Mouse (Mus musculus) embryonic facial prominence, embryonic 13.5 days (tissue): Measurements from ENCODE around the gene Lclat1. TPM values are rescaled to one million over a fixed set of nuclear protein-coding genes. Genes with fewer than 3 reads are reported as not detected.

Source experiments
- ATAC-seq: fragments of 200-750 bp; cut with Nextera tagmentation; 2 replicates; pipeline ENCODE4 v1.8.0; 2017; ENCODE audit warnings: low read depth; ENCODE audit not compliant: insufficient number of reproducible peaks, insufficient read depth, low FRiP score, low TSS enrichment
- H3K27ac ChIP-seq: fragments of 300-500 bp; sonication (generic); 2 replicates; pipeline ENCODE4 v1.5.1; 2015; ENCODE audit warnings: moderate library complexity, mild to moderate bottlenecking, inconsistent platforms
- H3K27me3 ChIP-seq: fragments of 300-500 bp; sonication (generic); 2 replicates; pipeline ENCODE4 v1.6.1; 2015; ENCODE audit warnings: mild to moderate bottlenecking, inconsistent platforms
- H3K36me3 ChIP-seq: fragments of 300-500 bp; sonication (generic); 2 replicates; pipeline ENCODE4 v1.6.1; 2015; ENCODE audit warnings: mild to moderate bottlenecking, inconsistent platforms
- H3K4me1 ChIP-seq: fragments of 300-500 bp; sonication (generic); 2 replicates; pipeline ENCODE4 v1.6.1; 2015; ENCODE audit warnings: inconsistent platforms
- H3K4me2 ChIP-seq: fragments of 300-500 bp; sonication (generic); 2 replicates; pipeline ENCODE4 v1.6.1; 2015; ENCODE audit warnings: moderate library complexity, mild to moderate bottlenecking, inconsistent platforms
- H3K4me3 ChIP-seq: fragments of 300-500 bp; sonication (generic); 2 replicates; pipeline ENCODE4 v1.5.1; 2015; ENCODE audit warnings: mild to moderate bottlenecking, inconsistent platforms
- H3K9ac ChIP-seq: fragments of 300-500 bp; sonication (generic); 2 replicates; pipeline ENCODE4 v1.6.1; 2015; ENCODE audit warnings: mild to moderate bottlenecking, inconsistent platforms
- H3K9me3 ChIP-seq: fragments of 300-500 bp; sonication (generic); 2 replicates; pipeline ENCODE4 v1.6.1; 2016; ENCODE audit warnings: inconsistent platforms
- WGBS: fragments of 180-500 bp; shearing (Covaris S2); methylation state at CpG from one replicate; pipeline ENCODE4 v1.1.7; 2015; ENCODE audit warnings: mixed read lengths; 5-methylcytosine and 5-hydroxymethylcytosine counted together
- polyA plus RNA-seq: library from polyadenylated mRNA; unstranded; fragments of >200 nt; fragmentation: Nextera tagmentation; extraction: Ambion mirVana; gene quantifications from 2 replicates; pipeline ENCODE4 v1.2.1, GENCODE M21; 2015

The Lclat1 gene
- polyA plus RNA-seq, 1 experiment from 2014 or later: 10.6 TPM

DNA sequence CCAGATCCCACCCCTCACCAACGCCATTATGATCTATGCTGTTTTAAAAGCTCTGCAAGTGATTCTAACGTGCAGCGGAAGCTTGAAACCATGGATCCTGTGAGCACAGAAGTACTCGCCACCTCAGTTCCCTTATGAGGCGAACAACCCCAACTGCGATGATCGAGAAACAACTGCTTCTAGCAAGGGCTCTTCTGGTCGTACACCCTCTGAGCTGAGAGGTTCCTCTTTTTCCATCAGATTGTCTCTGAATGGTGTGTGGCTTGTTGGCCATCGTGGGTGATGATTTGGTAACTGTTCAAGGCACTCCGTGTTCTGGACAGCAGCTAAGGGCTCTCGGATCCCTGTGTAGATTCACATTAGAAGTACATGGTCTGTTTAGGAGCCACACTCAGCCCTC lies 12.7 kb upstream of the Lclat1 start:
- 80% methylated on average over 11 of the region's 11 CpGs for WGBS

DNA sequence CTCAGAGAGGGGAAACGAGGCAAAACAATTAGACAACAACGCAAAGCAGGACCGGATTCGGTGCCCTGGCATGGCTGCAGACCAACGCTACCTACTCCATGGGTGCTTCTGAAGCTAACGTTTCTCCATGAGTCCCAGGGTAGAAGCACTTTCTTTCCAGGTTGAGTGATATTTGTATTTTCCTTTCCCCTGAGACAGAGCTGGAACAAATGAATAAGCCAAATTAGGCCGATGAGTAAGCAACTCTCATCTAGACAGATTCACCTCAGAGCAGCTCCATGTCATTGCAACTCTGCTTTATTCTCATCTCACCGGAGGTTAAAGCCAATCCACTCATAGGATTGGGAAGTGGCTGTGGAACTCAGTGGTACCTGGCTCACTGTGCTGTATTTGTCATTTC lies 12.2 kb upstream of the Lclat1 start:
- no peaks in the 10 kb centered on the region for H3K36me3 ChIP-seq
- no peaks in the 10 kb centered on the region for H3K27me3 ChIP-seq
- no peaks in the 10 kb centered on the region for H3K9me3 ChIP-seq
- no peak overlapping the region for H3K9ac ChIP-seq
- WGBS: 62% methylated on average over 8 of the region's 8 CpGs
- no peak overlapping the region for H3K27ac ChIP-seq
- H3K4me3 ChIP-seq: no peak overlapping the region
- H3K4me2 ChIP-seq: no peak overlapping the region
- H3K4me1 ChIP-seq: peaks cover 11% of the 10 kb centered on the region
- no peak for ATAC-seq

More for the DNA sequence above, 12.7 kb upstream of the Lclat1 start:
- H3K27me3 ChIP-seq: no peaks in the 10 kb centered on the region
- no peak overlapping the region for H3K4me2 ChIP-seq
- H3K9me3 ChIP-seq: no peaks in the 10 kb centered on the region
- no peaks in the 10 kb centered on the region for H3K36me3 ChIP-seq
- H3K4me3 ChIP-seq: no peak overlapping the region
- no peak overlapping the region for H3K27ac ChIP-seq
- H3K9ac ChIP-seq: no peak overlapping the region
- no peak for ATAC-seq
- H3K4me1 ChIP-seq: peaks cover 11% of the 10 kb centered on the region

DNA sequence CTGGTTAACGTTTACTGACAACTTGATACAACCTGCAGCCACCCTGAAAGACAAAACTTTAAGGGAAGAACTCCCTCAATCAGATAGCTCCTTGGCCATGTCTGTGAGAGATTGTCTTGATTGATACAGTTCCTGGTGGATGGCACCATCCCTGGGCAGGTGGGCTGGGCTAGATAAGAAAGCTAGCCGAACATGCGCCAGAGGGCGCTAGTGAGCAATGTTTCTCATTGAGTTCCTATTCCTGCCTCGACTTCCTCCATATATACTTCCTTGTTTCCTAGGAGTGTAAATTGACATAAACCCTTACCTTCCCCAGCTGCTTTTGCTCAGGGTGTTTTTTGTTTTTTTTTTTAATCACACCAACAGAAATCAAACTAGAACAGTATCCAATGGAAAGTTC lies 11.3 kb upstream of the Lclat1 start:
- H3K4me1 ChIP-seq: peaks cover 11% of the 10 kb centered on the region
- H3K36me3 ChIP-seq: no peaks in the 10 kb centered on the region
- H3K27ac ChIP-seq: no peak overlapping the region
- H3K9me3 ChIP-seq: no peaks in the 10 kb centered on the region
- H3K4me3 ChIP-seq: no peak overlapping the region
- H3K9ac ChIP-seq: no peak overlapping the region
- no peaks in the 10 kb centered on the region for H3K27me3 ChIP-seq
- no peak overlapping the region for H3K4me2 ChIP-seq
- 41% methylated on average over 5 of the region's 5 CpGs for WGBS
- ATAC-seq: no peak

DNA sequence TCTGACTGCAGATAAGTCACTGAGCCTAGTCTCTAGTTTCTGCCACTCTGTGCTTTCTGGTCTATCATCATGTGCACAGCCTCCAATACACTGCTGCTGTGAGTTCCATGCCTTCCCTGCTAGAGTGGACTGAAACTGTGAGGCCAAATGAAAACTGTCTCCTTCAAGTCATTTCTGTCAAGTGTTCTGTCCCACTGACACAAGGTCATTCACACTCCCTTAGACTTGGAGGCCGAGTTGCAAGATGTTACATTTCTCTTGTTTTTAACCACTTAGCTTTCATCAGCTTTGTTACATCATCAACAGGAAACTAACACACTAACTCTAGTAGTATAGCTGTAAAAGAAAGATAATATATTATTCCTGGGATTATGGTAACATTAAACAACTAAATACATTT lies 9.1 kb upstream of the Lclat1 start:
- H3K27ac ChIP-seq: no peak overlapping the region
- H3K9me3 ChIP-seq: no peaks in the 10 kb centered on the region
- peaks cover 11% of the 10 kb centered on the region for H3K4me1 ChIP-seq
- no peaks in the 10 kb centered on the region for H3K36me3 ChIP-seq
- H3K4me3 ChIP-seq: no peak overlapping the region
- 75% methylated on average over 1 of the region's 1 CpGs for WGBS
- no peak overlapping the region for H3K4me2 ChIP-seq
- no peak for ATAC-seq
- H3K9ac ChIP-seq: no peak overlapping the region
- no peaks in the 10 kb centered on the region for H3K27me3 ChIP-seq

DNA sequence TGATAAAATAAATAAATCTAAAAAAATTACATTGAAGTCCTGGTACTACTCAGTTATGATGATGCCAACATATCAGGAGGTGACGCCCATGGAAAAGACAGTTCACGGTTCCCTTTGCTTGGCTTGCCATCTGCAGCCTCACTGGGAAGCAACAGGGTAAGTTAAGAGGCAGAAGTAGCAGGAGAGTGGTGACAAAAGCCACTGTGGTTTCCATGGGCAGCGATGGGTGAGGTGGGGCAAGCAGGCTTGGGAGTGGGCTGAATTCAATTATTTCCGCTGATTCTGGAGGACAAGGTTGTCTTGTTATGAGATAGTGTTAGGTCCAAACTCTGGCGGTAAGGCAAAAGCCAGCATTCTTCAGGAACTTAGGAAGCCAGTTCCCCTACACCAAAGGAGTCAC lies 7.4 kb upstream of the Lclat1 start:
- 91% methylated on average over 5 of the region's 5 CpGs for WGBS
- no peak overlapping the region for H3K27ac ChIP-seq
- no peak for ATAC-seq
- no peak overlapping the region for H3K9ac ChIP-seq
- no peak overlapping the region for H3K4me2 ChIP-seq
- H3K36me3 ChIP-seq: no peaks in the 10 kb centered on the region
- H3K27me3 ChIP-seq: no peaks in the 10 kb centered on the region
- H3K9me3 ChIP-seq: no peaks in the 10 kb centered on the region
- peaks cover 4% of the 10 kb centered on the region for H3K4me1 ChIP-seq
- H3K4me3 ChIP-seq: no peak overlapping the region

DNA sequence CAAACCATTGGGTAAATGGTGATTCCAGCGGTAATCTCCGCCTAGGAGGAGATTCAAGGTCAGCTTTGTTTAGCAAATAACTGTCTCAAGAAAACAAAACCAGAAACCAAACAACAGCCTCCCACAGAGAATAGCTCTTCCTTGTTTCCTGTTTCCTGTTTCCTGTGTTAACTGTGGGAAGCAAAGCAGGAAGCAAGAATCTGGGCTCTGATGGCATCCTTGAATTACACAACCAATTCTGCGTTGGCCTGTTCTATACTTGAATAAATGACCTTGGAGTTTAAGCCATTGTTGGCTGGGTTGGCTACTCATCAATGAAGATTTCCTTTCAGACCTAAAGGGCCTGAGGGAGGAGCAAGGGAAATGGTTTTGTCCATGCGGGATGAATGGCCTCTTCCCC lies 5.2 kb upstream of the Lclat1 start:
- Histone ChIP-seq H3K9me3 (no peaks in the 10 kb centered on the region), H3K4me1 (no peaks in the 10 kb centered on the region), H3K4me2 (no peak overlapping the region), H3K9ac (no peak overlapping the region), H3K27me3 (no peaks in the 10 kb centered on the region), H3K27ac (no peak overlapping the region), H3K4me3 (no peak overlapping the region), H3K36me3 (no peaks in the 10 kb centered on the region)
- ATAC-seq: no peak
- WGBS: 79% methylated on average over 4 of the region's 4 CpGs

DNA sequence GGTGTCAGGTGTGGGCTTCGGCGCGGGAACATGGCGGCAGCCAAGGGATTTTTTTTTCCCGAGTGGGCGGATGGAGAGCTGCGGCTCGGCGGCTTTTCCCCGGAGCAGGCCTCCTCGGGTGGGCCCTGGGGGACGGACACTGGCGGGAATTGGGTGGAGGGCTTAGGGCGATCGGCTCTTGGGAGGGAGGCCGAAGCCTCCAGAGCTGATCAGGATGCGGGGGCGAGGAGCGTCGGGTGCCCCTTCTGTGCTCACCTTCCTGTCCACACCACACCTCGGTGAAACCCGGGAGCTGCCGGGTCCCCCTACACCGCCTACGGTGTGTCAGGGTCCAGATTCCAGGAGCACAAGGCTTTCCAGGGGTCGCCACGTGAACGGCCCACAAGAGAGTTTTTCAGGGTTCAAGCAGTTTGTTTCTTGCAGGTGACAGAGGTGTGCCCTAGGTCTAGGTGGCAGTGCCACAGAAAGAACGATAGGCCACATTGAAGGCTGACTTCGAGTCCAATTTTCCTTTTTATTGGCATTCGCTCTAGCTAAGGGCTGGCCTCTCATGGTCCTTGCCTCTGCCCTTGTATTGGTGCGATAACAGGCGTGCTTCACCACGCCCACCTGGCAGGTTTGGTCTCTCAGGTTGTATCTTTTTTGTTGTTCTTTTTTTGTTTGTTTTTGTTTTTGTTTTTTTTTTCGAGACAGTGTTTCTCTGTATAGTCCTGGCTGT lies 544 bp downstream of the Lclat1 start:
- H3K4me3 ChIP-seq: peak overlapping the region; percentile 71
- 5% methylated on average over 35 of the region's 35 CpGs for WGBS
- peaks cover 14% of the 10 kb centered on the region for H3K4me1 ChIP-seq
- peak overlapping the region; percentile 92 for H3K9ac ChIP-seq
- peak; percentile 66 for ATAC-seq
- no peaks in the 10 kb centered on the region for H3K27me3 ChIP-seq
- H3K9me3 ChIP-seq: no peaks in the 10 kb centered on the region
- peak overlapping the region; percentile 90 for H3K4me2 ChIP-seq
- H3K27ac ChIP-seq: peak overlapping the region; percentile 75
- H3K36me3 ChIP-seq: no peaks in the 10 kb centered on the region

DNA sequence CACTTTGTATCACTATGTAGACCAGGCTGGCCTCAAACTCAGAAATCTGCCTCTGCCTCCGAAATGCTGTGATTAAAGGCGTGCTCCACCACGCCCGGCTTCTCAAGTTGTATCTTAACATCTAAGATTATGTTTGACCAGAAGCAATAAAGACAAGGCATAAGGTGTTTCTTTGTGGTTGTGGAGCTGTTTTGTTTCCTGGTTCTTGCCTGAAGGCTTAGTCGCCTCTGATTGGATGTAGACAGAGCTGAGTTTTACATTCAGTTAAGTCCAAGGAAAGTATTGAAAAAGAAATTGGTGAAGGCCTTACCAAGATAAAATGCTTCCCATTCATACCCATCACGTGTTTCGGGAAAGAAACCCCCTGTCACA lies 1.1 kb downstream of the Lclat1 start:
- H3K4me3 ChIP-seq: peak overlapping the region; percentile 71
- 72% methylated on average over 7 of the region's 7 CpGs for WGBS
- ATAC-seq: no peak
- H3K9ac ChIP-seq: no peak overlapping the region
- peaks cover 14% of the 10 kb centered on the region for H3K4me1 ChIP-seq
- H3K9me3 ChIP-seq: no peaks in the 10 kb centered on the region
- no peak overlapping the region for H3K27ac ChIP-seq
- no peaks in the 10 kb centered on the region for H3K27me3 ChIP-seq
- H3K4me2 ChIP-seq: peak overlapping the region; percentile 90
- H3K36me3 ChIP-seq: no peaks in the 10 kb centered on the region

DNA sequence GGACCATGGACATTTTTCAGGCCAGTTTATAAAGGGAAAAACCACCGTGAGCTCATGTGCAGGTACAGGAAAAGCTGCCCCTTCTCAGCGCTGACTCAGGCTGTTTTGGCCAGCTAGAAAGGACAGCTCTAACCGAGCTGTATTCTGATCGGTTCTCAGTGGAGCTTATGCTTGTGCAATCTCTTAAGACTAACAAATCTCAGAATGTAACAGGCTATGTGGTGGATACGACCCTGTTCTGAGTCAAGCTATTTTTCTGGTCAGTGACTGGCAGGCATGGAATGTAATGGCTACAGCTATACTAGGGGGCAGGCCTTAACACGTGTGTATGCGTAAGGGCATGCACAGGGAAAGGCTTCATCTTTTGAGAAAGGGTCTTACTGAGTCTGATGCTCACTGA lies 4.3 kb downstream of the Lclat1 start:
- H3K9ac ChIP-seq: no peak overlapping the region
- no peaks in the 10 kb centered on the region for H3K9me3 ChIP-seq
- no peak overlapping the region for H3K4me3 ChIP-seq
- no peak overlapping the region for H3K4me2 ChIP-seq
- H3K27me3 ChIP-seq: no peaks in the 10 kb centered on the region
- H3K36me3 ChIP-seq: no peaks in the 10 kb centered on the region
- H3K4me1 ChIP-seq: peaks cover 14% of the 10 kb centered on the region
- ATAC-seq: no peak
- 62% methylated on average over 7 of the region's 7 CpGs for WGBS
- H3K27ac ChIP-seq: no peak overlapping the region

DNA sequence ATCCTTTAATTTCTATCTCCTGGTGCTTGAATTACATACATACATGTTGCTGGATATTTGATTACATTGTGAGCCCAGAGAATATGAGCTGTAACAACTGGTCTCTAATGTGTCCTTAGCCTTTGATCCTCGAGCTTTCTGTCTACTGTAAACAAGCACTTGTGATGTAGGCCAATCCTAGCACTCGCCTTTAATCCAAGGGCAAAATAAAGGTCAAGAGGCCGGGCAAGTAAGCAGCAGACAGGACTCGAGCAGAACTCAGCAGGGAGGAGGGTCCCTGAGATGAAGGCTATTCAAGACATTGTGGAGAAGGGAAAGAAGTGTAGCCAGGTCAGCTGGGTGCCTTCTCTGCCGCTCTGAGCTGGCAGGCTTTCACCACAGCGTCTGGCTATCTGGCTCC lies 4.8 kb downstream of the Lclat1 start:
- WGBS: 21% methylated on average over 6 of the region's 6 CpGs

DNA sequence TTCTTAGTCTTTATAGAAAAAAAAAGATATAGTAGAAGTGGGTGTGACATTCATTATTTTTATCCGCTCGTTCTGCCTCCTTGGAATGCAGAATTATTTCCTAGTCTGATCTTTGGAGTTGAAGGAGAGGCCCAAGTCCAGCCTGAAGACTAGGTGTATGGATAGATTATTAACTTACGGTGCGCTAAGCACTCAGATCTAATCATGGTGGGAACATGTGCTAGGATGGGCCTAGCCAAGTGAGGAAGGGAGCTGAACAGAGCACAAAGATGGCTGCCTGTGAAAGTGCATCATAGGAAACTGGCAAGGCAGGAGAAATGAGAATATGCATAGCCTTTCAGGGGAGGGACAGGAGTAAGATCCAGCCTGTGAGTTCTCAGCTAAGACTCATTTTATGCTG lies 5.4 kb downstream of the Lclat1 start:
- no peaks in the 10 kb centered on the region for H3K9me3 ChIP-seq
- H3K4me3 ChIP-seq: no peak overlapping the region
- no peak overlapping the region for H3K27ac ChIP-seq
- H3K36me3 ChIP-seq: no peaks in the 10 kb centered on the region
- H3K9ac ChIP-seq: no peak overlapping the region
- peaks cover 14% of the 10 kb centered on the region for H3K4me1 ChIP-seq
- H3K4me2 ChIP-seq: no peak overlapping the region
- 90% methylated on average over 4 of the region's 4 CpGs for WGBS
- no peak for ATAC-seq
- H3K27me3 ChIP-seq: no peaks in the 10 kb centered on the region

More for the DNA sequence above, 4.8 kb downstream of the Lclat1 start:
- no peak for ATAC-seq
- Histone ChIP-seq H3K9ac (no peak overlapping the region), H3K9me3 (no peaks in the 10 kb centered on the region), H3K4me2 (no peak overlapping the region), H3K27me3 (no peaks in the 10 kb centered on the region), H3K27ac (no peak overlapping the region), H3K4me3 (no peak overlapping the region), H3K36me3 (no peaks in the 10 kb centered on the region), H3K4me1 (peaks cover 14% of the 10 kb centered on the region)

DNA sequence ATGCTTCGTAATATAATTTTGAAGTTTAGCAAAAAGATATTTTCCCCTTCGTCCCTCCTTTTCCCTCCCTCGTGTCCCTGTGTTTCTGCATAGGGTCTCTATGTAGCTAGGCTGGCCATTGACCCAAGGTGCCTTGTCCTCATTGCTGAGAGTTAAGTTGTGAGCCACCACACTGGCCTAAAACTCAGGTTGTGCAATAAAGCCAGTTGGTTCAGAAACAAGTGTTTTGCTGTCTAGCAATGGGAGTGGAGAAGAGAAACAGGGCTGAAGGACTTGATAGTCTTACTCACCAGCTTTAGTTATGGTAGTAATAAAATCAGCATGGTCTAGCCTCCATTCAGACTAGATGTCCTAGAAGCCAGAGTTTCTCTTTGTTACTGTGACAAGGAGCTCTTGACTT lies 10.3 kb downstream of the Lclat1 start:
- peaks cover 9% of the 10 kb centered on the region for H3K4me1 ChIP-seq
- H3K36me3 ChIP-seq: no peaks in the 10 kb centered on the region
- no peak overlapping the region for H3K4me3 ChIP-seq
- no peak for ATAC-seq
- no peak overlapping the region for H3K27ac ChIP-seq
- no peaks in the 10 kb centered on the region for H3K9me3 ChIP-seq
- H3K9ac ChIP-seq: no peak overlapping the region
- no peaks in the 10 kb centered on the region for H3K27me3 ChIP-seq
- 90% methylated on average over 3 of the region's 3 CpGs for WGBS
- H3K4me2 ChIP-seq: no peak overlapping the region
